Mouse (Mus musculus) midbrain, embryonic 16.5 days (tissue): Measurements from ENCODE around the gene Ankrd60. TPM values are rescaled to one million over a fixed set of nuclear protein-coding genes. Genes with fewer than 3 reads are reported as not detected.

Experiments
- ATAC-seq: fragments of 200-750 bp; cut with Nextera tagmentation; 2 replicates; pipeline ENCODE4 v1.8.0; 2017; ENCODE audit warnings: moderate TSS enrichment
- H3K27ac ChIP-seq: fragments of 300-500 bp; sonication (generic); 2 replicates; pipeline ENCODE4 v1.5.1; 2014; ENCODE audit warnings: mild to moderate bottlenecking, low read length, mixed read lengths
- H3K27me3 ChIP-seq: fragments of 300-500 bp; sonication (generic); 2 replicates; pipeline ENCODE4 v1.6.1; 2014; ENCODE audit warnings: low read depth, low read length, mixed read lengths; ENCODE audit not compliant: control insufficient read depth, insufficient read depth
- H3K36me3 ChIP-seq: fragments of 300-500 bp; sonication (generic); 2 replicates; pipeline ENCODE4 v1.6.1; 2014; ENCODE audit warnings: mild to moderate bottlenecking, low read length, moderate library complexity, mixed read lengths; ENCODE audit not compliant: control insufficient read depth, insufficient read depth
- H3K4me1 ChIP-seq: fragments of 300-500 bp; sonication (generic); 2 replicates; pipeline ENCODE4 v1.6.1; 2014; ENCODE audit warnings: mild to moderate bottlenecking, low read length, mixed read lengths; ENCODE audit not compliant: control insufficient read depth, insufficient read depth
- H3K4me2 ChIP-seq: fragments of 300-500 bp; sonication (generic); 2 replicates; pipeline ENCODE4 v1.6.1; 2014; ENCODE audit warnings: mild to moderate bottlenecking, low read length, mixed read lengths
- H3K4me3 ChIP-seq: fragments of 300-500 bp; sonication (generic); 2 replicates; pipeline ENCODE4 v1.5.1; 2014; ENCODE audit warnings: low read depth, mild to moderate bottlenecking, low read length, moderate library complexity, mixed read lengths
- H3K9ac ChIP-seq: fragments of 300-500 bp; sonication (generic); 2 replicates; pipeline ENCODE4 v1.6.1; 2014; ENCODE audit warnings: low read depth, low read length, mixed read lengths
- H3K9me3 ChIP-seq: fragments of 300-500 bp; sonication (generic); replicated peaks from 2 replicates; pipeline ENCODE4 v1.6.1; 2014; ENCODE audit warnings: mild to moderate bottlenecking, low read length, mixed read lengths; ENCODE audit not compliant: control insufficient read depth, poor library complexity, severe bottlenecking
- WGBS: fragments of 180-500 bp; shearing (Covaris S2); extraction: QIAGEN DNeasy Blood & Tissue Kit; methylation state at CpG from one replicate; pipeline ENCODE4 v1.1.7; 2014; 5-methylcytosine and 5-hydroxymethylcytosine counted together
- polyA plus RNA-seq: library from polyadenylated mRNA; unstranded; fragments of >200 nt; fragmentation: Nextera tagmentation; extraction: Ambion mirVana; gene quantifications from 2 replicates; pipeline ENCODE4 v1.2.1, GENCODE M21; 2015

Ankrd60 gene
- polyA plus RNA-seq, 1 experiment from 2014 or later = not detected

- H3K4me3 ChIP-seq = no peak overlapping the region
- no peak for ATAC-seq
- H3K27me3 ChIP-seq = peaks cover 16% of the 10 kb centered on the region
- peaks cover 12% of the 10 kb centered on the region for H3K4me1 ChIP-seq
- no peak overlapping the region for H3K9ac ChIP-seq
- H3K9me3 ChIP-seq = no peaks in the 10 kb centered on the region
- no peak overlapping the region for H3K4me2 ChIP-seq
- no peak overlapping the region for H3K27ac ChIP-seq
- WGBS = 74% methylated on average over 5 of the region's 5 CpGs
- H3K36me3 ChIP-seq = no peaks in the 10 kb centered on the region
Measured at GRCm38 (mm10) chr2:173587411-173587810, 9.2 kb upstream of the Ankrd60 start.

- WGBS = 1% methylated on average over 68 of the region's 68 CpGs
Measured at GRCm38 (mm10) chr2:173586118-173586968, 8.2 kb upstream of the Ankrd60 start.

GRCm38 (mm10) chr2:173585387-173586117 lies 7.4 kb upstream of the Ankrd60 start:
- no peaks in the 10 kb centered on the region for H3K9me3 ChIP-seq
- H3K36me3 ChIP-seq = no peaks in the 10 kb centered on the region
- peak overlapping the region; percentile 42 for H3K4me3 ChIP-seq
- H3K4me1 ChIP-seq = peaks cover 12% of the 10 kb centered on the region
- under 1% methylated on average over 54 of the region's 54 CpGs for WGBS
- H3K4me2 ChIP-seq = peak overlapping the region; percentile 62
- ATAC-seq = peak; percentile 92
- H3K27me3 ChIP-seq = peaks cover 16% of the 10 kb centered on the region
- H3K27ac ChIP-seq = 0 out of 2 replicates have a peak overlapping the region, but pooled peaks have one; percentile 41
- peak overlapping the region; percentile 32; the same call in 1 of the 2 replicates for H3K9ac ChIP-seq

More at GRCm38 (mm10) chr2:173586118-173586968, 8.2 kb upstream of the Ankrd60 start:
- ATAC-seq = no peak
- peaks cover 16% of the 10 kb centered on the region for H3K27me3 ChIP-seq
- H3K4me3 ChIP-seq = peak overlapping the region; percentile 42
- H3K36me3 ChIP-seq = no peaks in the 10 kb centered on the region
- peak overlapping the region; percentile 62 for H3K4me2 ChIP-seq
- H3K27ac ChIP-seq = peak overlapping the region; percentile 38
- no peaks in the 10 kb centered on the region for H3K9me3 ChIP-seq
- H3K9ac ChIP-seq = peak overlapping the region; percentile 57
- peaks cover 12% of the 10 kb centered on the region for H3K4me1 ChIP-seq

GRCm38 (mm10) chr2:173584361-173584760 lies 6.2 kb upstream of the Ankrd60 start:
- H3K9me3 ChIP-seq = no peaks in the 10 kb centered on the region
- 47% methylated on average over 15 of the region's 15 CpGs for whole genome bisulfite sequencing
- ATAC-seq = no peak

GRCm38 (mm10) chr2:173583455-173583854 lies 5.3 kb upstream of the Ankrd60 start:
- WGBS = 39% methylated on average over 5 of the region's 5 CpGs
- no peak for ATAC-seq
- Histone ChIP-seq H3K4me3 (no peak overlapping the region), H3K36me3 (no peaks in the 10 kb centered on the region), H3K27me3 (peaks cover 20% of the 10 kb centered on the region), H3K9me3 (no peaks in the 10 kb centered on the region), H3K4me1 (peaks cover 12% of the 10 kb centered on the region), H3K27ac (no peak overlapping the region), H3K4me2 (no peak overlapping the region), H3K9ac (no peak overlapping the region)

More at GRCm38 (mm10) chr2:173584361-173584760, 6.2 kb upstream of the Ankrd60 start:
- no peak overlapping the region for H3K4me2 ChIP-seq
- no peaks in the 10 kb centered on the region for H3K36me3 ChIP-seq
- peaks cover 20% of the 10 kb centered on the region for H3K27me3 ChIP-seq
- peaks cover 12% of the 10 kb centered on the region for H3K4me1 ChIP-seq
- H3K9ac ChIP-seq = no peak overlapping the region
- no peak overlapping the region for H3K4me3 ChIP-seq
- H3K27ac ChIP-seq = no peak overlapping the region

- H3K9ac ChIP-seq = no peak overlapping the region
- WGBS = 94% methylated on average over 3 of the region's 3 CpGs
Measured at GRCm38 (mm10) chr2:173582903-173583302, 4.7 kb upstream of the Ankrd60 start.

GRCm38 (mm10) chr2:173581096-173581495 lies 2.9 kb upstream of the Ankrd60 start:
- Histone ChIP-seq H3K4me1 (peaks cover 10% of the 10 kb centered on the region), H3K27ac (no peak overlapping the region), H3K4me3 (no peak overlapping the region), H3K27me3 (peaks cover 16% of the 10 kb centered on the region), H3K4me2 (no peak overlapping the region), H3K9me3 (no peaks in the 10 kb centered on the region), H3K36me3 (no peaks in the 10 kb centered on the region), H3K9ac (no peak overlapping the region)
- no peak for ATAC-seq

More at GRCm38 (mm10) chr2:173582903-173583302, 4.7 kb upstream of the Ankrd60 start:
- ATAC-seq = no peak
- Histone ChIP-seq H3K9me3 (no peaks in the 10 kb centered on the region), H3K27ac (no peak overlapping the region), H3K4me2 (no peak overlapping the region), H3K27me3 (peaks cover 20% of the 10 kb centered on the region), H3K4me1 (peaks cover 16% of the 10 kb centered on the region), H3K4me3 (no peak overlapping the region), H3K36me3 (no peaks in the 10 kb centered on the region)

GRCm38 (mm10) chr2:173578595-173578994 lies 430 bp upstream of the Ankrd60 start:
- 24% methylated on average over 8 of the region's 8 CpGs for WGBS
- no peak overlapping the region for H3K9ac ChIP-seq
- peaks cover 9% of the 10 kb centered on the region for H3K27me3 ChIP-seq
- no peak overlapping the region for H3K27ac ChIP-seq
- peak overlapping the region; percentile 46 for H3K4me3 ChIP-seq
- no peaks in the 10 kb centered on the region for H3K9me3 ChIP-seq
- no peaks in the 10 kb centered on the region for H3K36me3 ChIP-seq
- peak overlapping the region; percentile 87 for H3K4me2 ChIP-seq
- no peak for ATAC-seq
- peaks cover 7% of the 10 kb centered on the region; the same call in 1 of the 2 replicates for H3K4me1 ChIP-seq

- 62% methylated on average over 9 of the region's 9 CpGs for WGBS
- no peak overlapping the region for H3K4me3 ChIP-seq
- no peak overlapping the region for H3K4me2 ChIP-seq
- no peaks in the 10 kb centered on the region for H3K36me3 ChIP-seq
- ATAC-seq = no peak
- no peak overlapping the region for H3K27ac ChIP-seq
- H3K9me3 ChIP-seq = no peaks in the 10 kb centered on the region
- no peaks in the 10 kb centered on the region for H3K27me3 ChIP-seq
- H3K9ac ChIP-seq = no peak overlapping the region
- H3K4me1 ChIP-seq = no peaks in the 10 kb centered on the region
Measured at GRCm38 (mm10) chr2:173564179-173564578, 14.0 kb downstream of the Ankrd60 start.
